Mouse (Mus musculus) kidney, adult 2 months (tissue): ENCODE measurements around the gene Xpo1.

Experiments used
- CTCF ChIP-seq: fragments of 200-500 bp; conservative IDR thresholded peaks from 2 replicates; pipeline ENCODE4 v1.5.1; 2011; ENCODE audit warnings: low read depth, mild to moderate bottlenecking, control low read depth, low read length, moderate library complexity, mixed read lengths; ENCODE audit not compliant: insufficient read depth, insufficient read length
- POLR2A ChIP-seq: fragments of 200-500 bp; IDR thresholded peaks from one replicate; pipeline ENCODE4 v1.6.1; 2011; ENCODE audit warnings: low read depth, low read length, control low read depth

DNA sequence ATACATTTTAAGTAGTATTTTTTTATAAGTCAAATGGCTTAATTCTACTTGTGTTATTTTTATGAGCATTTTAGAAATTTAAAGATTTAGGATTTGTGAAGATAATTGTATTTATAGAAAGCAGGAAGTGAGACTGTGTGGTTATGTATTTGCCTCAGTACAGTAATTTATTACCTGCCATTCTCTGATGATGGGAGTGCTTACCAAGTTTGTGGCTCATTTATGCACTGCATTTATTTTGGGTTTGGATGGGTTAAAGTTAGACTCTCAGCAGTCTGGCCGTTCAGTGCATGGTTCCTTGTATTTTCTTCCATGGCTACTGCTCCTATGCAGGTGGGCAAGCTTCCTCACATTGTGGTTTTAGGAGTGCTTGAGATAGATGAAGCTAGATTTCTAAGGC, 79.3 kb downstream of the Xpo1 start:
- TF ChIP-seq POLR2A (no peak), CTCF (no peak)
